Mouse (Mus musculus) retina, postnatal 1 day (tissue): ENCODE data around the gene Pts.

Experiments
- DNase-seq: peaks from one replicate; pipeline ENCODE4 v3.0.0-alpha.2; 2012

The Pts gene

DNA sequence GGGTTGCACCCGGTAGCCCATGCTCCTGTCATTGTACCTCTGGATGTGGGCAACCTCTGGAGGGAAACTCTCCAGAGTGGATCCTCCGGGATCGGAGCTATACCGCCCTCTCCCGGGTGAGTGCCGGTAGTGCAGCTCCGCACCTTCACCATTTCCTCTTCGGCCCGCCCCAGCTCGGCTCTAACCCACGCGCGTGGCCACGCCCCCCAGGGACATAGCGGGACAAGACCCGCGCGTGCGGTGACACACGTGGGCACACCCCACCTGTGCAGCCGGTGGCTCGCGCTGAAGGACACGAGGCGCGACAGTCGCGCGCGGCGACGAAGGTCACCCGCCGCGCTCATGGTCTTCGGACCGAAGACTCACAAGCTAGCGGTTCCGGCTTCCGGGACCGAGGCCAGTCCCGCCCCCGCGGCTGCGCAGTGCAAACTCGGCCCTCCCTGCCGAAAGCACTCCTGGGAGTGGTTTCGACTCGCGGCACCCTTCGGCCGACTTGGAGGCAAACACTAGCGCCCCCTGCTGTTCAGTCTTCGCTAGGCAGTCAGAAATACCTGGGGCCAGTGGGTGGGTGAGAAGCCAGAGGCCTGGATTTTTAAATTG, at the start of gene Pts:
Pts (minus strand) TSS at position 432 of the 600 bp plus-strand sequence.
- DNase-seq, result peak; percentile 99

- DNase-seq, result no peak
These were observed 41.3 kb upstream of the Pts start for GRCm38 (mm10) chr9:50569599-50570525.

GRCm38 (mm10) chr9:50567881-50568280, 39.4 kb upstream of the Pts start:
- no peak for DNase-seq

DNA sequence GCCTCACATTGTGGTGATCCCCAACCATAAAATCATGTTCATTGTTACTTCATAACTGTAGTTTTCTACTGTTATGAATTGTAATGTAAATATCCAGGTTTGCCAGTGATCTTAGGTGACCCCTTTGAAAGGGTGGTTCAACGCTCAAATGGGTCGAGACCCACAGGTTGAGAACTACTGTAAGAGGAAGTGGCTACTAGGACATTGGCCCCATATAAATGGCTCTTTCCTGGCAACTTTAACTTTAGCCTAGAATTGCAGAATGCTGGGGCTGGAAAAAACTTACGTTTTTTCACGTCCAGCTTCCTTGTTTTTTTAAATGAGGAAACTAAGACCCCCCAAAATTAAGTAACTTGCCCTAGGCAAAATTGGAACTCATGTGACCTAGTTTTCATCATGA, 38.8 kb upstream of the Pts start:
- DNase-seq, result no peak

- DNase-seq, result no peak
These were observed 37.4 kb upstream of the Pts start for GRCm38 (mm10) chr9:50565940-50566339.

GRCm38 (mm10) chr9:50565173-50565572, 36.6 kb upstream of the Pts start:
- no peak for DNase-seq

DNA sequence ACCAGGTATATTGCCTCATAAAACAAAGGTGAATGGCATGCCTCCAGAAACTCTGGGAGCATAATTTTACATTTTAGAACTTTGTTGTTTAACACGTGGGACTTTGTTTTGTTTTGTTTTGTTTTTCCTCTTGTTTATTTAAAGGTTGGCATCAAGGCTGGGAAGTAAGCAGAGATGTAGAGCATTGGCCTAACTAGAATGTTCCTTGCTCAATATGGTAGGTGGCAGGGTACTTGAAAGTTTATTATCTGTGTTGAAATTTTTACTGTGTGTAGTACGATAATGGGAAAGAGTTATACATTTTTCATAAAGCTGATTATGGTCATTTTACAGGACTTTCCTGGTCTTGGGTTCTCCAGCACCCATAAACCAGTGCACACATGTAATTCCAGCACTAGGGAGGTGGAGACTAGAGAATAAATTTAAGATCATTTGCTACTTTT, 33.4 kb upstream of the Pts start:
- DNase-seq, result no peak

DNA sequence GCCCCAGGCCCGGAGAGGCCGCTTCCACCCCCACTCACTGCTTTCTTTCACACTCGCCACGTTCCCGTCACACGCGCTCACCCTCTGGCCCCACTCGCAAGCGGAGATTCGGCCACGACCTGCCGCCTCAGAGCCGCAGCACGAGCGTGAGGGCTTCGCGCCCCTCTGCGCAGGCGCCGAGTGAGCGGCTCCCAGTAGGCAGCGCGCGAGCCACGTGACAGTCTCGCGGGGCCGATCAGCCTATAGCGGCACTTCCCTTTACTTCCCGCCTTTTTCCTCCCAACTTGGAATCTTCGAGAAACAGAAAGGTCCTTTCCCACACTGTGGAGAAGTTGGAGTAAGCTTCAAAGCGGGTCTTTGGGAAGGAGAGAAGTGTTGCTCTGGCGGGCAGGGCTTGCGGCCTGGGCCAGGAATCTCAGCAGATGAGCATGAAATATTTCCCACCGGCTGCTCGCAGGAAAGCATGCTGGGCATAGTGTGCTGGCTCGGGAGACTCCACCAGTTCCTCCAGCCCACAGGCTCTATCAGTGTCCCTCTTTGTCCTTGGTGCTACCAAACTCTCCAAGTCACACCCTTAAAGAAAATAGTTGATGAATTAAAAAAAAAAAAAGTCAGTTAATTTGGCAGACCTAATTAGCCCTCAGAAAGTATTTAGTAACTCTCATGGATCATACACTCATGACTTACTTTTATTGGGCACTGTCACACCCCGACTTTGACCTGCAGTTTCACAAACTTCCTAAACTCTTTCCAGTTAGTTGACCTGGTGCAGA, 32.8 kb upstream of the Pts start, which contains the start of gene Tex12:
Tex12 (minus strand) TSS at position 181 of the 773 bp plus-strand sequence.
- no peak for DNase-seq

GRCm38 (mm10) chr9:50555094-50555446, 26.5 kb upstream of the Pts start, which contains the start of gene Bco2:
Bco2 (minus strand) TSS chr9:50555181.
- DNase-seq, result no peak

DNA sequence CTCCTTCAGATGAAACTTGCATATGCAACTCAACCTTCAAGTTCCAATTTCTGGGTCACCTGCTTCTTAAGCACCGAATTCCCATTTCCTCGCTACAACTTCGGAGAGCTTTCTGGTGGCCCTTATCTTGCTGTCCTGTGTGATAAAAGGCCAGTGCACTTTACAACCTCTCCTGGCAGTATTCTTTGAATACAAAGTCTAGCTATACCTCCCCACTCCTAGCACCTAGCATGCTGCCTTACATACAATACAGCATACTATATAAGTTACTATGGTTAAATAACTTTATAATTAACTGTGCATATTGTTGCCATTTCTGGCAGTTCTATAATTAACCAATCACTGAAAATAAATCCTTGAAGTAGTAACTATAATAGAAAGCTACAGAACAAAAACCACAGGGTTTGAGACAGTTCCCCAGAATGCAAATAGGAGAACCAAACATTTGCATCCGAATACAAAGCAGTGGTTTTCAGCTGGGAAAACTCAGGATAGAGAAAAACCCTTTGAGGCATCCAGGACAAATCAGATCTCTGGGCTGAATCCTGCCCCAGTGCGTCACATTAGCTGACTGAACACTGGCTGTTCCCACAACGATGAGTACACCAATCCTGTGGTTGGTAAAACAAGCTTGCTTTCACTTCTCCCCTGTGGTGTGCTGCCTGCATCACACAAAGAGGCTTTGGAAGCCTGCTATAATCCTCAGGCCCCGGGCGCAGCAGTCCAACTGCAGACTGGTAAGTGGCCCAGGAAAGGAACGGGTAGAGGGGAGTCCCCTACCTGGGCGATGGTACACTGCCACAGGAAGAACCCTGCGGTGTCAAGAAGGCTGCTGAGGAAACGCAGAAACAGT, 25.9 kb upstream of the Pts start, which contains the start of gene Il18:
Il18 (plus strand) TSS at position 587 of the 853 bp plus-strand sequence.
- DNase-seq, result peak; percentile 77

- no peak for DNase-seq
These were observed 25.0 kb upstream of the Pts start for GRCm38 (mm10) chr9:50553547-50553946.

DNA sequence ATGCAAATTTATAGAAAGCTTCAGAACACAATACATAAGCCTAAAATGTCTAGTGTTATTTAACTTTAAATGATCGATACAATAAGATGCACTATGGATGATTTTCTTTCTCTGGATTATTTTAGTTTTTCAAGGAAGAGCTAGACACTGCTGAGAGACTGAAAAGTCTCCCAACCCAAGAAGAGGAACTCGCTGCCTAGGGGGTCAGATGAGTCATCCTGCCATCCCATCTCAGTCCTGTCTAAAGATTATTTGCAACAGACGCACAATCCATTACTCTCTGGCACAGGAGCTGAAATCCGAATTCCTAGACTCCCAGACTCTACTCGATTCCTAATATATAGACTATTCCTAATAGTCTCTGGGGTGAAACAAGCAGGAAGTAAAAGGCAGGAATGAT, 23.7 kb upstream of the Pts start:
- no peak for DNase-seq

DNA sequence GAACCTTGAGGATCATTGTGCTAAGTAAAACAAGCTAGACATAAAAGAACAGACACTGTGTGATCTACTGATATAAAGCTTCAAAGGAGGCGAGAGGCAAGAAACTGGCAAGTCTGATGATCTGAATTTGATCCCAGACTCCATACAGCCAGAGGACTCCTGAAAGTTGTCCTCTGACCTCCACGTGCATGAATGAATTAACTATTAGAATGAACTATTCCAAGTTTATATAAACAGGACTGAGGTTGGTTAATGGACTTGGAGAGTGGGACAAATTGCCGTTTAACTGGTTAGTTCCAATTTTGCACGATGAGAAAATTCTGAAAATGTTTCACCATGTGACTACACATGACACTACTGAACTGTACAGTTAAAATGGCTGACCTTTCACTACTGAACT, 20.4 kb upstream of the Pts start:
- no peak for DNase-seq

- no peak for DNase-seq
These were observed 19.4 kb upstream of the Pts start for GRCm38 (mm10) chr9:50547859-50548478.

- no peak for DNase-seq
These were observed 13.9 kb upstream of the Pts start for GRCm38 (mm10) chr9:50542401-50542800.

- DNase-seq, result no peak
These were observed 11.6 kb upstream of the Pts start for GRCm38 (mm10) chr9:50540170-50540569.

GRCm38 (mm10) chr9:50537295-50537694, 8.8 kb upstream of the Pts start:
- DNase-seq, result no peak

- no peak for DNase-seq
These were observed 8.1 kb upstream of the Pts start for GRCm38 (mm10) chr9:50536603-50537135.

DNA sequence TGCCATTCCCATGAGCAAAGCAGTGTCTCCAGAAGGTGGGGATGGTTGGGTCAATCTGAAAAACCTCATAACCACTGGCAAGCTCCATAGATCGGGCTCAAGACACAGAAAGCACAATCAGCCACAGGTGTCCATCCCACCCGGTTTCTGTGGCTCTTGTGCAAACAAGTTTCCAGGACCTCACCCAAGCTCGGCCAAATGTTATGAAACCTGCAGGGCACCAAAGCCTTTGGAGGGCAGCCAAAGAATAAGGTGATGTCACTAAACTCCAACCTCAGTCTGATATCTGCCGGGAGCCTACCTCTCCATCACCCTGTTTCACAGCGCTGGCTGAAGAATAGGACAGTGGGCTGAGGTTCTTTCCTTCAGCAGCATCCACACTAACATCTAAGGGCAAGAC, 7.4 kb upstream of the Pts start:
- DNase-seq, result no peak

DNA sequence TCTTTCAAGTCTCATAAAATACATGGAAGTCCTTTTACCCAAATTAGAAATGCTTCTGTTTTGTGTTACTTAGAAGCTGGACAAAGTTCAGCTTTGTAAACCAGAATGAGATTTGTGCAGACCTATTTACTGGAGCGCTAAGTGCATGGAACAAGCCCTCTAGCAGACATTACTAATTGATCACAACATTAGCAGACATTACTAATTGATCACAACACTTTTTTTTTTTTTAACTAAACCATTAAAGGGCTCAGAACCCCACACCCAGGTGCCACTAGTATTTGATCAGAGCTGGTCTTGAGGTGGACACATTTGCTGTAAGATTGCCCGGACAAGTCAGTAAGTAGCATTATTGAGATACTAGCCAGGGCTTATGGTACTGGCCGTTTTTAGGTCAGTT, 5.3 kb upstream of the Pts start:
- peak; percentile 6 for DNase-seq

- DNase-seq, result no peak
These were observed 4.8 kb upstream of the Pts start for GRCm38 (mm10) chr9:50533328-50533727.

GRCm38 (mm10) chr9:50530890-50531289, 2.4 kb upstream of the Pts start:
- peak; percentile 74 for DNase-seq
